Mouse (Mus musculus) E14TG2a.4 (cell line): ENCODE results near the gene Tspan9.

Experiments used
- H3K27me3 ChIP-seq: 2 replicates; pipeline ENCODE4 v1.6.1; 2014; ENCODE audit warnings: low read length, control low read depth; ENCODE audit not compliant: insufficient read depth
- H3K36me3 ChIP-seq: 2 replicates; pipeline ENCODE4 v1.6.1; 2014; ENCODE audit warnings: low read length, control low read depth; ENCODE audit not compliant: insufficient read depth
- H3K4me1 ChIP-seq: replicated peaks from 2 replicates; pipeline ENCODE4 v1.6.1; 2014; ENCODE audit warnings: low read depth, low read length, control low read depth
- H3K4me3 ChIP-seq: replicated peaks from 2 replicates; pipeline ENCODE4 v1.5.1; 2014; ENCODE audit warnings: mild to moderate bottlenecking, low read length
- H3K9me3 ChIP-seq: 2 replicates; pipeline ENCODE4 v1.6.1; 2014; ENCODE audit warnings: low read length, control low read depth
- CTCF ChIP-seq: conservative IDR thresholded peaks from 2 replicates; pipeline ENCODE4 v1.5.1; 2014; ENCODE audit warnings: low read length
- NANOG ChIP-seq: IDR thresholded peaks from 2 replicates; pipeline ENCODE4 v1.6.1; 2014; ENCODE audit warnings: borderline replicate concordance, low read length, mixed read lengths
- POU5F1 ChIP-seq: IDR thresholded peaks from 2 replicates; pipeline ENCODE4 v1.6.1; 2014; ENCODE audit warnings: low read length, borderline replicate concordance

Gene Tspan9

DNA sequence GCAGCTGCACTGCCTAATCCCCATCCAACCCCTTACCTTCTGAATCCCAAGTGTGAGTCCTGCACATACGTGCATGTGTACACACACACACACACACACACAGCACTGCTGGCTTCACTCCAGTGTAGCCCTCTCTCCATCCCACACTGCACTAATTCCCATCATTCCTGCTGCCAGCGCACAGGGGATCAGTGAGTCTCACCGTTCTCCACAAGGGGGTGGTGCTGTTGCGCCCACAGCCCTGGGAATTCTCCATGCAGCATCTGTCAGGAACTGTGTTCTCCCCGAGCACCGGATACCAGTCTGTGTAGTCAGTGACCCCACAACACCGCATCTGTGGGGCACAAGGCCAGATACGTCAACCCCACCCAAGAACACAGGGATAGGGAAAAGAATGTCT is 177.9 kb downstream of the Tspan9 start:
- Histone ChIP-seq H3K4me1 (peaks cover 12% of the 10 kb centered on the region), H3K9me3 (no peaks in the 10 kb centered on the region), H3K36me3 (peaks cover 34% of the 10 kb centered on the region), H3K27me3 (no peaks in the 10 kb centered on the region), H3K4me3 (no peak overlapping the region)
- peak; percentile 16 for TF ChIP-seq CTCF
- TF ChIP-seq POU5F1: no peak

DNA sequence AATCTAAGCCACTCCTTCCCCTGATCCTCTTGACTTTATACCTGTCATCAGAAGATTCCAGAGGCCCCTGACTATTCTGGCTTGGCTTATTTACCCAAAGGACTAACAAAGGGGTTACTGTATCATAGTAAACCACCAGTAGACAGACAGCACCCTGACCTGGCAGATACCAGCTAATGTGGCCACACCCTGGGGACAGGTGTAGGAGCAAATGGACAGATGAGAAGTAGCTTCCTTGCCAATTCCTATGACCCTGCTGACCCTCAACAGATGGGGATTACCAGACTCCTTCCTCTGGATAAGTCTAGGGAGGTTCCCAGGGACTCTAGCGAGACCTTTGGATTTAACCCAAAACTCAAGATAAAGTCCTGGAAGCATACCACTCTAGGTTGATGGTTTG is 183.2 kb downstream of the Tspan9 start:
- no peak for TF ChIP-seq POU5F1
- H3K36me3 ChIP-seq: peaks cover 25% of the 10 kb centered on the region
- no peaks in the 10 kb centered on the region for H3K4me1 ChIP-seq
- H3K27me3 ChIP-seq: no peaks in the 10 kb centered on the region
- H3K4me3 ChIP-seq: no peak overlapping the region
- no peaks in the 10 kb centered on the region for H3K9me3 ChIP-seq

DNA sequence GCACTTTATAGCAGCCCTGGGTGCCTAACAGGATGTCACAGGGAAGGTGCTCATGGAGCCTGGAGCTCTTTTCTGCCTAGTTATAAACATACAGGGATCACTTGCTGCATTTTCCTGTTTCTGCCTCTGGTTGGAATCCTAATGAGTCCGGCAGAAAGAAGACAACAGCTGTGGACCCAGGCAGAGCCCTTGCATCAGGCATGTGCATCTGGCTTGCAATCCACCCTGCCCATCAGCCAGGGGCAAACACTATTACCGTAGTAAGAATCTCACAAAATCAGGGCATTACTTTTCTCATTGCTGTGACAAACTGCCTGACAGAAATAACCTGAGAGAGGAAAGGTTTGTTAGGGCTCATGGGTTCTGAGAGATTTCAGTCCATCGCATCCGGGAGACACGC is 187.2 kb downstream of the Tspan9 start:
- TF ChIP-seq POU5F1 (no peak), CTCF (no peak), NANOG (no peak)
- H3K36me3 ChIP-seq: no peaks in the 10 kb centered on the region

DNA sequence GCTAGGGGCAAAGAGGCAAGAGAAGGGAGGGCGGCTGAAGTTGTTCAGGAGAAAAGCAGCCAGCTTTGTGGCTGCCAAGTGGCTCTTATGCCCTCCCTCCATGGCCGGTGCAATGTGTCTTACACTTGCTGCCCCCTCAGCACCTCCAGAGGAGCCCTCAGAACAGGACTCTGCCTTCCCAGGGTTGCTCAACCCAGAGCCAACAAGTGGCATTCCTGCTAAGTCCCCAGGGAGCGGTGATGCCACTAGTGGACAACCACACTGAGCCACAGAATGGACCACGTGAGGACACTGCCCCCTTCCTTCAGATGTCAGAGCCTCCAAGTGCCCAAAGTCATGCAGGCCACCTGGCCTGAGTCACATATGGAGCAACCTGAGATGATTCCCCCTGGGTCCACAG is 190.3 kb downstream of the Tspan9 start:
- H3K9me3 ChIP-seq: peaks cover 7% of the 10 kb centered on the region; the same call in 1 of the 2 replicates
- peaks cover 24% of the 10 kb centered on the region for H3K27me3 ChIP-seq
- no peak overlapping the region for H3K4me3 ChIP-seq
- H3K36me3 ChIP-seq: no peaks in the 10 kb centered on the region
- no peaks in the 10 kb centered on the region for H3K4me1 ChIP-seq
- TF ChIP-seq NANOG (no peak), CTCF (no peak), POU5F1 (no peak)

More for the DNA sequence above, 187.2 kb downstream of the Tspan9 start:
- no peaks in the 10 kb centered on the region for H3K4me1 ChIP-seq
- H3K27me3 ChIP-seq: peaks cover 14% of the 10 kb centered on the region
- H3K4me3 ChIP-seq: no peak overlapping the region
- H3K9me3 ChIP-seq: no peaks in the 10 kb centered on the region

DNA sequence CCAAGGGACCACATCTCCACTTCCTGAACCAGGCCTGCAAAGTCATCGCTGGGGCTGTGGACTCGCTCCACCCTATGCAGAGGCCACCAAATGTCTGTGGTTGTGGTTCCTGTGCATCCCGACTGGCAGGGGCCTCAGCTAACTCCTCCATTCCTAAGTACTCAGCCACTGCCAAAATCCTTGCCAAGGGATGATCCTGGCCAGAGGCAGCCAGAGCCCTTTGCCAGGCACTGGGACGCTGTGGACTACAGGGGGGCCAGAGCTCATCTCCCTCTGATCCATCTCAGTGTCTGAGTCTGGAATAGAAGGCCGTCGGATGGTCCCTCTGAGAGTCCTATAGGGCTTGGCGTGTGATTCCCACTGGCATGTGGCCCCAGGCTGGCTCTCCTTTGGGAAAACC is 193.5 kb downstream of the Tspan9 start:
- Histone ChIP-seq H3K36me3 (no peaks in the 10 kb centered on the region), H3K4me3 (no peak overlapping the region)

DNA sequence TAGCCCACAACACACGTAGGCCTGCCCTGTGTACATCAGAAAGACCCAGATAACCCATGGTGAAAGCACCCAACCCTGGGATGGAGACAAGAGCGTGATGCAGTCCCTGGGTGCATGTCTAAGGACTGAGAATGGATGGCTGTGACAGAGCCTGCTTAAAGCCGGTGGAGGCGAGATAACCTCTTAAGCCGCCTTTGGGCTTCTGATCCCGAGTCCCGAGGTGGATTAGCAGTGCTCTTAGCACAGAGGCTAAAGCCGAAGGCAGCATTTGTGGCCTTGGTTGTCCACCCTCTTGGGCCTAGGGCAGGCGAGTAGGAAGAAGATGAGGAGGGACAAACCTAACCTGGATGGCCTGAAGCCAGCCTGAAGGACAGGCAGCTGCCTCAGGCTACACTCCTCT is 194.7 kb downstream of the Tspan9 start:
- Histone ChIP-seq H3K9me3 (peaks cover 7% of the 10 kb centered on the region; the same call in 1 of the 2 replicates), H3K36me3 (no peaks in the 10 kb centered on the region), H3K4me3 (no peak overlapping the region), H3K4me1 (no peaks in the 10 kb centered on the region), H3K27me3 (peaks cover 35% of the 10 kb centered on the region)
- TF ChIP-seq NANOG: no peak
- no peak for TF ChIP-seq POU5F1
- no peak for TF ChIP-seq CTCF

More for the DNA sequence above, 193.5 kb downstream of the Tspan9 start:
- H3K9me3 ChIP-seq: peaks cover 7% of the 10 kb centered on the region; the same call in 1 of the 2 replicates
- H3K4me1 ChIP-seq: no peaks in the 10 kb centered on the region
- peaks cover 32% of the 10 kb centered on the region for H3K27me3 ChIP-seq
- no peak for TF ChIP-seq CTCF
- TF ChIP-seq NANOG: no peak
- TF ChIP-seq POU5F1: no peak

DNA sequence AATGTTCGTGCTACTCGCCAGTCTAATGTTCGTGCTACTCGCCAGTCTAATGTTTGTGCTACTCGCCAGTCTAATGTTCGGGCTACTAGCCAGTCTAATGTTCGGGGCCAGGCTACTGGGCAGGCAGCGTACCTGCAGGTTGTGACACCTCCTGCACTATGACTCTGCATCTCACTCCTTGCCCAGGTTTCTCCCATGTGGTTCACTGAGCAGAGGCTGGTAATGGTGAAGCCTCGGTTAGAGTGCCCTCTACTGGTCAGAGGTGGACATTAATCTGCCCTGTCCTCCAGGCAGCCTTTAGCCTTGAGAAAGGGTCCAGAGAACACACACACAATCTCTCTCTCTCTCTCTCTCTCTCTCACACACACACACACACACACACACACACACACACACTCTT is 197.7 kb downstream of the Tspan9 start:
- no peaks in the 10 kb centered on the region for H3K36me3 ChIP-seq
- no peak for TF ChIP-seq POU5F1
- no peak for TF ChIP-seq NANOG
- peak; percentile 76 for TF ChIP-seq CTCF
- H3K4me1 ChIP-seq: no peaks in the 10 kb centered on the region
- peaks cover 21% of the 10 kb centered on the region for H3K27me3 ChIP-seq
- no peak overlapping the region for H3K4me3 ChIP-seq
- peaks cover 7% of the 10 kb centered on the region; the same call in 1 of the 2 replicates for H3K9me3 ChIP-seq

DNA sequence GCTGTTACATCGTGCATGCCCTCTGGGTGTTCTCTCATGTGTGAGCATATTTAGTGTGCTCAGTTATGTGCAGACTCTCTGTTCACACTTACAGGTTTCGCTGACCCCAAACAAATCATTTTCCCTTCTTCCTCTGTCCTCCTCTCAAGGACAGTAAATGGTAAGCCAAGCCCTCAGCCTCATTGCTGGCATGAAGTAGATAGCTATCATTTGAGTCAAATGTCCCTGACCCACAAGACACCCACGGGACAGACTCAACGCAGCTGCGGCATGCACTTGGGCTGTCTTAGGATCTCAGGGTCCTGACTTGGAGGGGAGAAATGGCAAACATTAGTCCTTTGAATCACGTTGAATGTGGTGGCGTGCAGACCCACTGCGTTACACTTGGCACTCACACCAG is 201.0 kb downstream of the Tspan9 start:
- H3K27me3 ChIP-seq: peaks cover 16% of the 10 kb centered on the region
- H3K4me3 ChIP-seq: no peak overlapping the region
- no peak for TF ChIP-seq NANOG
- no peak for TF ChIP-seq CTCF
- no peak for TF ChIP-seq POU5F1
- no peaks in the 10 kb centered on the region for H3K9me3 ChIP-seq
- no peaks in the 10 kb centered on the region for H3K36me3 ChIP-seq
- H3K4me1 ChIP-seq: no peaks in the 10 kb centered on the region

DNA sequence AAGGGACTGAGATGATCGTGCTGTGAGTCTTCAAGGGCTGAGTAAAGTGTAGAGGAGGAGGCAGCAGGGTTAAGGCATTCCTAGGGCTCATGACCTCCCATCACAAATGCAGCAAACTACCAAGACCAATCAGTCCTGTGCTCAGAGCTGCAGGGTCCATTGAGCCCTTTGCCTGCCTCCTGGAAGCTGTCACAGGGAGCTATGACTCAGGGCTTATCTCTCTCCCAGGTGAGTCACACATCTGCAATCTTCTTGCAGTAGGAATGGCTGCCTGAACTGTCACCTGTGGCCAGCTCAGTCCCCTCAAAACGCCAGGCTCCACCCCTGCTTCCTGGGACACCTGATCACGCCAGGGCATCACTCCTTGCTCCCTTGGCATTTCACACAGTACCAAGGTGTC is 208.3 kb downstream of the Tspan9 start:
- no peaks in the 10 kb centered on the region for H3K36me3 ChIP-seq
- TF ChIP-seq NANOG (no peak), POU5F1 (no peak), CTCF (no peak)
- peaks cover 13% of the 10 kb centered on the region; the same call in 1 of the 2 replicates for H3K27me3 ChIP-seq
- H3K4me3 ChIP-seq: no peak overlapping the region
- H3K4me1 ChIP-seq: no peaks in the 10 kb centered on the region
- H3K9me3 ChIP-seq: peaks cover 23% of the 10 kb centered on the region
